Mouse (Mus musculus) ovary, postnatal 36 days (tissue): Measurements from ENCODE around the gene Il34.

Experiments
- DNase-seq: peaks from one replicate; pipeline ENCODE4 v3.0.0; 2022; ENCODE audit warnings: low spot score, mixed read lengths

Il34 gene

GRCm38 (mm10) chr8:110706288-110706870 is 99.3 kb downstream of the Il34 start:
- no peak for DNase-seq

GRCm38 (mm10) chr8:110705391-110706287 is 100.1 kb downstream of the Il34 start:
- DNase-seq: no peak

GRCm38 (mm10) chr8:110704103-110704502 is 101.6 kb downstream of the Il34 start:
- DNase-seq: no peak

- DNase-seq: no peak
These were observed 102.2 kb downstream of the Il34 start for GRCm38 (mm10) chr8:110703460-110704061.

GRCm38 (mm10) chr8:110702636-110703459 is 102.9 kb downstream of the Il34 start:
- no peak for DNase-seq

GRCm38 (mm10) chr8:110700561-110700960 is 105.2 kb downstream of the Il34 start:
- DNase-seq: no peak

- DNase-seq: no peak
These were observed 106.2 kb downstream of the Il34 start for GRCm38 (mm10) chr8:110699501-110699900.

- no peak for DNase-seq
These were observed 107.6 kb downstream of the Il34 start for GRCm38 (mm10) chr8:110698098-110698497.

- no peak for DNase-seq
These were observed 108.2 kb downstream of the Il34 start for GRCm38 (mm10) chr8:110697571-110697970.

GRCm38 (mm10) chr8:110696051-110696450 is 109.7 kb downstream of the Il34 start:
- DNase-seq: no peak

- no peak for DNase-seq
These were observed 110.3 kb downstream of the Il34 start for GRCm38 (mm10) chr8:110695431-110695830.

- no peak for DNase-seq
These were observed 110.9 kb downstream of the Il34 start for GRCm38 (mm10) chr8:110694826-110695225.

GRCm38 (mm10) chr8:110694226-110694625 is 111.5 kb downstream of the Il34 start:
- no peak for DNase-seq
